Mouse (Mus musculus): ENCODE results near the gene Susd1.

DNA sequence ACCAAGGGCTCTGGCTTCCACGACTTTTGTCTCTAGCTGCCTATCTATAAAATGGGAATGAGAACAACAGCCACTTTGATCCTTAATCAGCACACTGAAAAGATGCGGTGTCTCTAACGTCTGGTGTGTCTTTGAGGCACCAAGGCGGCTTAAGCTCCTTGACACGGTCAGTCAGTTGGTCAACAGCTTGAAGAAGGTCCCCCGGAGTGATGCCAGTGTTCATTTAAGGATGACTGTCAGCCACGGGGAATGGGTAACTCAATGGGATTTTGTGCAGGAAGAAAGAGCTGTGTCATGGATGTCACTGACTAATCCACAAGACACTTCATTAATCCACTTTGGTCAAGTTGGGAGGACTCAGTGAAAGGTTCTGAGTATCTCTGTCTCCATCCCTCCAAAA is 103.3 kb downstream of the Susd1 start:
- TF ChIP-seq CTCF (IDR thresholded peaks at IDR 0.05 in 2 of 3, conservative IDR thresholded peaks at IDR 0.05 in 1 of 3; ENCODE audit: control insufficient read depth in 1 of 3, insufficient read depth in 1 of 3, low read depth in 2 of 3, low read length in 3 of 3, poor library complexity in 1 of 3, severe bottlenecking in 1 of 3) (no peak), MAZ (IDR thresholded peaks at IDR 0.05; ENCODE audit: low read depth, low read length) (no peak), GATA1 (IDR thresholded peaks at IDR 0.05; ENCODE audit: low read depth, low read length) (no peak), UBTF (IDR thresholded peaks at IDR 0.05; ENCODE audit: borderline replicate concordance, insufficient read depth, low read depth, low read length) (no peak), POLR2A (IDR thresholded peaks at IDR 0.05; ENCODE audit: control insufficient read depth in 1 of 2, insufficient read depth in 1 of 2, low read depth in 1 of 2, low read length in 2 of 2, poor library complexity in 1 of 2) (no peak), MYC (IDR thresholded peaks at IDR 0.05; ENCODE audit: low read depth, low read length) (no peak), TAL1 (IDR thresholded peaks at IDR 0.05; ENCODE audit: low read length) (no peak)

Data from MEL (cell line).